Mouse (Mus musculus): ENCODE data around the gene Necap2.

Necap2 gene

DNA sequence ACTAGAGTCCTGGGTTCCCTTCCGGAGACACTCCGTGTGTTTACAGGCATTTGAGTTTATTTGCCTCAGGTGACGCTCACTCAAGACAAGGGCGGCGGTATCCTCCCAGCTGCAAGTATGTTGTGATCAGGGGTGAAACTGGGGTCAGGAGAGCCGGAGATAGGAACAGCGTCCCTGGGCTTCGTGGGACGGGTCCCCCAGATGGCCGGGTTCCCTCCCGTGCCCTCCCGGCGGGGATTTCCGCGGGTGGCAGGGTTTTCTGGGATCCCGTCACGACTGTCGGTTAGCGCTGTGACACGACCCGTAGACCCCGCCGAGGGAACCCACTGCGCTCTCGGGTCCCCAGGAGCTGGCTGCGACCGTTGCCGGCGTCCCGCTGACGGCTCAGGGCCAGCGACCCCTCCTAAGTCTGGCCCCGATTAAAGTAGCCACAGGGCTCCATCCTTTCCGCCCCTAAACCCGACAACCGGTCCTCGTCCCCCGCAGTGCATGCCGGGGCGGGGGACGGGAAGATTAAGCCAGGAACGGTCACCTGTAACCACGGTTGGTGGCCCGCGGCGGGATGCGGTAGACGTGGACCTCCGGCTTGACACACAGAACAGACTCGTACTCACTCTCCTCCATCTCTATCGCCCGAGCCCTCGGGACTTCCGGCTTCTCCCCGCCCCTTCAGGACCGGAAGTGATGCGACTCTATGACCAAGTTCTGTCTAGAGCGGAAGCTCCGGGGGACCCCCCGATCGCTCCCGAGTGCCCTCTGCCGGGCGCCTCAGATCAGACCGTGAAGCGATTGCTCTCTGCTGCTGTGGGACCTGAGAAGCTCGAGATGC lies at the start of gene Necap2:
Gene Necap2, minus strand, starts transcription at position 677 of the 829 bp plus-strand sequence.
- peak; percentile 97 for DNase-seq (ENCODE audit: low read depth)

DNA sequence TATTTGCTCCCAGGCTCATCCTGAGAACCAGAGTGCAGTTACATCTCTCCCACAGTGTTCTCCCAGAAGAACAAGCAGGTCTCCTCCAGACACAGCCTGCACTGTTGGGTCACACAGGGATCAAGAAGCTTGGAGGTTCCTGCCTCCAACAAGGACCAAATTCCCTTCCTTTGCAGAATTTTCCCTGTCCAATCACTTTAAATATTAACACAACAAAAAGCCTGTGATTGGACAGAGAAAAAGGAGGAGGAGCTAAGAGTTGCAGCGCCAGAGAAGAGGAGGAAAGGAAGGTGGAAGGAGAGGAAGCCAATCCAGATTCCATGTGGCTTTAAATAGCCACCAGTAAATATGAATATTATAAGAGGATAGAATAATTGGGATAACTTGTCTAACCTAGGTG lies 44.9 kb upstream of the Necap2 start:
- no peak for DNase-seq (ENCODE audit: low read depth)

DNA sequence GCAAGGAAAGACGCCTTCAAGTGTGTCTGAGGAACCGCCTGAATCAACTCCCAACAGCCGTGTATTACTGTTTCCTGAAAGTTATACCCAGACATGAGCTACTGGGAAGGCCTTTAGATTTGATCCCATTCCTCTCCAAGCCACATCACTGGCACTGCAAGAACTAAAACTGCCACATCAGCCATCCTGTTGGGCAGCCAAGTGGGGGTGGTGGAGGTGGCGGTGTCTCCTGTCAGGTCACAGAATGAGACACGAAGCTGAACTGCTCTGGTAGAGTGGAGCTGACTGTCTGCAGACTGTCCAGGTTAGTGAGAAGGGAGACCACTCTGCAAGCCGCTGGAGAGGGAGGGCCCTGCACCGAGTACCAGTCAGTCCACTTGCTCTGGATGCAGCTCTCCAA lies 44.5 kb upstream of the Necap2 start:
- DNase-seq (ENCODE audit: low read depth) = no peak

GRCm38 (mm10) chr4:141120700-141121099 lies 42.5 kb upstream of the Necap2 start:
- DNase-seq (ENCODE audit: low read depth) = peak; percentile 51

DNA sequence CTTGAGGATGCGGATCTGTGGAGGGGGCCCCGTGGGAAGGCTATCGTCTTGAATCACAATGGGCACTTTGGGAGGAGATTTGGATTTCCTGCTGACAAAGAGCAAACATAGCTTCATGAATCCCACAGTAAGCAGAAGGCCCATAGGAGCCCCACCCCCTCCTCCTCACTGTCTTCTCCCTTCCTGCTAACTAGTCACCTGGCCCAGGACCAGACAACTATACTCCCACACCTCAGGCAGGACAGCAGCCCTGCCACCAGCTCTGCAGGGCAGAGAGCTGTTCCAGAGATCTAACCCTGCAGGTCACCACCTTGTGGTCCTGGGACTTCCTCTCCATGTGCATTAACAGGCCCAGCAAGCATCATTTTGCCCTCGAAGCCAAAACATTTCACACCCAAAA lies 40.5 kb upstream of the Necap2 start:
- no peak for DNase-seq (ENCODE audit: low read depth)

- no peak for DNase-seq (ENCODE audit: low read depth)
These were observed 37.2 kb upstream of the Necap2 start for GRCm38 (mm10) chr4:141115398-141115797.

- no peak for DNase-seq (ENCODE audit: low read depth)
These were observed 36.4 kb upstream of the Necap2 start for GRCm38 (mm10) chr4:141114521-141114981.

DNA sequence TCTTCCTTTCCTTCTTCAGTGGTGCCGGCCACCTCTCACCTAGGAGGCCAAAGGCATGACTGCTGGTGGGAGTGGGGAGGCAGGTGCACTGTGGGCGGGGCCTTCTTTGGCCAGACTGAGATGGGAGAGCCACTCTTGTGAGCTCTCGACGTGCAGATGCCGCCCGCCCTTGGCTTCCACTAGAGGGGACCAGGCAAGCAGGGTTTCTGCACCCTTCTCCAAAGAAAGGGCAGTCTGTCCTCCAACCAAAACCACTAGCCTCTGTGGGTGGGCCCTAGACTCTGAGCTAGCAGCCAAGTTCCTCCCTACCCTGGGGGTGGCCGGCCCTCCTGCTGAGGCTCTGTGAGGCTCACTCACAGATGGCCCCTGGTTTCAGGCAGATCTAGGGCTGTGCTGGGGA lies 35.7 kb upstream of the Necap2 start:
- DNase-seq (ENCODE audit: low read depth) = no peak

- no peak for DNase-seq (ENCODE audit: low read depth)
These were observed 30.1 kb upstream of the Necap2 start for GRCm38 (mm10) chr4:141108196-141108732.

DNA sequence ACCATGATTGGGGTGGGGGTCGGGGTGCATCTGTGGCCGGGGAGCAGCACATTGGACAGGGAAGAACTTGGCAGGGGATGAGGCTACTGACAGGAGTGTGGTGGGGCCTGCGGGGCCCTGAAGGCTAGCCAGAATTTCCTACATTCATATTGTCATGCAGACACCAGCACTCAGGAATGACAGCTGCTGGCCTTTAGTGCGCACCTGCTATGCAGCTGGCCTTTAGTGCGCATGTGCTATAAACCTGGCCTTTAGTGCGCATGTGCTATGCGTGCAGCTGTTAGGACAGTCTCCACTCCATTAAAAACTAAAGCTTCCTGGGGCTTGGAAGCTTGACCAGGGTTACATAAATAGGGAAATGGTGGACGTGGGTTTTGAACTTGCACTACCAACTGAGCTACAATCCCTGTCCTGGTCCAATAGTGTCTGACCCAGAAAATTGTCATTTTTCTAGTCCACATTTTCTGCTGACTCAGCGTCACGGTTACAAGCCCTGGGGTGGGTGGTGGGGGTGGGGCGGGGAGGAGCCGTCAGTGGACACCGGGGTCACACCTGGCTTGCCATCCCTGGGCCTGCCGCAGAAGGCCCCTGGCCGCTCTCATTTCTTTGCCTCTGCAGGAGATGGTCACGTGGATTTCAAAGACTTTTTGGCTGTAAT lies 28.5 kb upstream of the Necap2 start:
- no peak for DNase-seq (ENCODE audit: low read depth)

GRCm38 (mm10) chr4:141101855-141102254 lies 23.7 kb upstream of the Necap2 start:
- DNase-seq (ENCODE audit: low read depth) = peak; percentile 23

DNA sequence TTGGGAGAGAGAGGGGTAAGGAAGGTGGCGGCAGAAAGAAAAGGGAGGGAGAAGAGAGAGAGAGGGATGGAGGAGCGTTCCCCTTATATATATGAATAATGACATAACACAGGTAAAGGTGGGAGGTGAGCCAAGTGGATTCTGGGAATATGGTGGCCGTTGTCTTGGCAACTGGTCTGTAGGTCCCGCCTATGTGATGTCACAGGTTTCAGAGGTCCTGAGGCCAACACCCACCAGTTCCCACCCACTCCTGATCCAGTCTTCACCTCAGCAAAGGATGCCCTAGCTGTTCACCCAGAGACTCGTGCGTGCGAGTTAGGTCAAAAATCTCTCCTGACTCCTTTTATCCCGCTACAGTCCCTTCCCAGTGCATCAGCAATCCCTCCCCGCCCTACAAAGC lies 23.1 kb upstream of the Necap2 start:
- DNase-seq (ENCODE audit: low read depth) = no peak

GRCm38 (mm10) chr4:141099956-141100355 lies 21.8 kb upstream of the Necap2 start:
- no peak for DNase-seq (ENCODE audit: low read depth)

GRCm38 (mm10) chr4:141098935-141099334 lies 20.8 kb upstream of the Necap2 start:
- DNase-seq (ENCODE audit: low read depth) = no peak

- DNase-seq (ENCODE audit: low read depth) = no peak
These were observed 18.6 kb upstream of the Necap2 start for GRCm38 (mm10) chr4:141096710-141097109.

- no peak for DNase-seq (ENCODE audit: low read depth)
These were observed 16.9 kb upstream of the Necap2 start for GRCm38 (mm10) chr4:141095016-141095415.

- DNase-seq (ENCODE audit: low read depth) = no peak
These were observed 10.6 kb upstream of the Necap2 start for GRCm38 (mm10) chr4:141088714-141089113.

GRCm38 (mm10) chr4:141088033-141088432 lies 9.9 kb upstream of the Necap2 start, which contains the start of gene Spata21:
Spata21 (plus strand) TSS chr4:141088333.
- no peak for DNase-seq (ENCODE audit: low read depth)

- no peak for DNase-seq (ENCODE audit: low read depth)
These were observed 8.7 kb upstream of the Necap2 start for GRCm38 (mm10) chr4:141086862-141087261.

- no peak for DNase-seq (ENCODE audit: low read depth)
These were observed 467 bp upstream of the Necap2 start for GRCm38 (mm10) chr4:141078510-141079137.

GRCm38 (mm10) chr4:141076761-141077506 lies 1.2 kb downstream of the Necap2 start:
- DNase-seq (ENCODE audit: low read depth) = peak; percentile 35

DNA sequence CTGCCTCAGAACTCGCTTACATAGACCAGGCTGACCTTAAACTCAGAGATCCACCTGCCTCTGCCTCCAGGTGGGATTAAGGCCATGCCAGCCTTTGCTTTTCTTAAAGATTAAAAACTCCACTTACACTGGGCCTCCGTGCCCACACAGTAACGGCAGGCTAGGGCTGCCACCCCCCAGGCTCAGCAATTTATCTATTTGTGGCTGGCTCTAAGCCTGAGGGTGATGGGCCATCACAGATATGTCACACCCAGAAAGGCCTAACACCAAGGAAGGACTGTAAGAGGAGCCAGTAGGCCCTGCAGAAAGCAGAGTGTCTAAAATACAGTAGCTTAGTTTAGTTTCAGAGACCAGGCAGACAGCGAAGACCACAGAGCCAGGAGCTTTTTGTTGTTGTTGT lies 4.0 kb downstream of the Necap2 start:
- DNase-seq (ENCODE audit: low read depth) = no peak
